Mouse (Mus musculus) lung, adult 2 months (tissue): ENCODE results near the gene Dapk1.

Experiments
- CTCF ChIP-seq: fragments of 200-500 bp; IDR thresholded peaks from 2 replicates; pipeline ENCODE4 v1.5.1; 2011; ENCODE audit warnings: mild to moderate bottlenecking, low read length, control low read depth; ENCODE audit not compliant: insufficient read depth
- POLR2A ChIP-seq: fragments of 200-500 bp; IDR thresholded peaks from 2 replicates; pipeline ENCODE4 v1.6.1; 2011; ENCODE audit warnings: low read depth, mild to moderate bottlenecking, control low read depth, low read length, borderline replicate concordance; ENCODE audit errors: extremely low read depth

DNA sequence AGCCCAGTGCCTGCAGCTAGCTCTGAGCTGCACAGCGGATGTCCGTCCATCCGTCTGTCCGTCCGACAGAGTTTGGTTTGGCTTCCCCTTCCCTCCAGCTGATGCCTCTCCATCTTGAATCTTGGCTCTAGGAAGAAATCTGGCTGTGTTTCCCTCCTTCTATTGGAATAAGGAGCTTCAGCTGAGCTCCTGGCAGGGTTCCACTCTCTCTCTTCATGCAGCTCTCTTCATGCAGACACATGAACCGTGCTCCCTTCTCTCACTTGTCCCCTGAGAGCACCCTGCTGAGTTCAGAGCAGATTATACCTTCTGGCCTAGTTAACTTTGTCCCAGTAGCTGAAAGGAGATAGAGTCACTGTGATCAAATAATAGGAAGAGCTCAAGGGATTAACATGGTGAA lies 83.5 kb downstream of the Dapk1 start:
- TF ChIP-seq CTCF (no peak), POLR2A (no peak)
